Mouse (Mus musculus): ENCODE data around the gene D5Ertd579e.

D5Ertd579e gene

GRCm38 (mm10) chr5:36695461-36696231, at the start of gene D5Ertd579e:
Gene D5Ertd579e, minus strand, starts transcription at chr5:36696024.
- peak; percentile 92 for DNase-seq (ENCODE audit: low spot score)

DNA sequence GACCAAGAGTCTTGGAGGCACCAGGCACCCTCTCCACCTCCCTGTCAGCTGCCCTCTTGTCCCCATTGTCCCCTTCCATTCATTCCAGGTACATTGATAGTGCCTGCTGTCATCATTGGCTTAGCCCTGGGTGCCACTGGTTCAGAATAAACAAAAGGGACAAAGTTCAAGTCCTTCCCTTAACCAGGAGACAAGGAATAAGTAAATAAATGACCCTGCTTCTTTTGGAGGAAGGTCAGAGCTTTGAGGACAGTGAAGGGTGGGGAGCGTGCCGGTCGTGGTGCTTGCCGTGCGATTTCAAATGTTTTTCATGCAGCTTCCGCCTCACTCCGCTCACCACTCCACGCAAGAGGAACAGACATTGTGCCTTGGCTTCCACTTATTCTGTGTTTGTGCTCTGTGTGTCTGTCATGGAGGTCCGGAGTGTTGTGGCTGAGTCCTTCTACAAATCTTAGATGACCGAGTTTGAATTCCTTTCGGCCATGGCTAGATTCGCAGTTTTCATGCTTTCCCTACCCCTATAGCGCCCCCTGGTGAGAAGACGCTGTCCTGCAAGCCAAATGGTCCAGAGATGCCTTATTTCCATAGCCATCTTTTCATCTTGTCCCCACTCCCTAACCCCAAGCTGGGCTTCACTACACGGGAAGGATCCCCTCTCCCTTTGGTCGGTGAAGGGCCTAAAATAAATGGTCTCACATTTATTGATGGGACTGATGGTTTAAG, 46.5 kb upstream of the D5Ertd579e start:
- DNase-seq (ENCODE audit: low spot score): peak; percentile 87

- peak; percentile 55 for DNase-seq (ENCODE audit: low spot score)
These were observed 44.0 kb upstream of the D5Ertd579e start for GRCm38 (mm10) chr5:36739829-36740228.

GRCm38 (mm10) chr5:36738799-36739615, 43.2 kb upstream of the D5Ertd579e start:
- no peak for DNase-seq (ENCODE audit: low spot score)

GRCm38 (mm10) chr5:36737765-36738164, 41.9 kb upstream of the D5Ertd579e start:
- no peak for DNase-seq (ENCODE audit: low spot score)

- no peak for DNase-seq (ENCODE audit: low spot score)
These were observed 40.2 kb upstream of the D5Ertd579e start for GRCm38 (mm10) chr5:36736009-36736408.

- no peak for DNase-seq (ENCODE audit: low spot score)
These were observed 39.3 kb upstream of the D5Ertd579e start for GRCm38 (mm10) chr5:36735106-36735505.

DNA sequence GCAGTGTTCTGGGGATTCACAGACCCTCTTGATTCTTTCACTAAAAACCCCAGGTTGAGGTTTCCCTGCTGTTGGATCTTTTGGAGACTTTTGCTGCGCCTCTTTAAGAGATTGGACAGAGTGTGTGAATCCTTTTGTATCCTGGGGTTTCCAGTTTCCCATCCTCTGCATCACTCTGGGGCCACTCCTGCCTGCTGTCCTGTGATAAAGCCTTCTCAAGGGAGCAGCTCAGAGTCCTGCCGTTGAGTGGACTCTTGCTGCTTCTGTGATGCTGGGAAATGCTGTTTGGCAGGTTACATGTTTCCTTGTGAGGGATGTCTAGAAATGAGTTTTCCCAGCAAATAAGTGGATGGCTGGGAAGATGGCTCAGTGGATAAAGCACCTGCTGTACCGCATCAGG, 37.6 kb upstream of the D5Ertd579e start:
- DNase-seq (ENCODE audit: low spot score): no peak

GRCm38 (mm10) chr5:36731901-36732652, 36.3 kb upstream of the D5Ertd579e start:
- DNase-seq (ENCODE audit: low spot score): no peak

- no peak for DNase-seq (ENCODE audit: low spot score)
These were observed 34.9 kb upstream of the D5Ertd579e start for GRCm38 (mm10) chr5:36730689-36731088.

DNA sequence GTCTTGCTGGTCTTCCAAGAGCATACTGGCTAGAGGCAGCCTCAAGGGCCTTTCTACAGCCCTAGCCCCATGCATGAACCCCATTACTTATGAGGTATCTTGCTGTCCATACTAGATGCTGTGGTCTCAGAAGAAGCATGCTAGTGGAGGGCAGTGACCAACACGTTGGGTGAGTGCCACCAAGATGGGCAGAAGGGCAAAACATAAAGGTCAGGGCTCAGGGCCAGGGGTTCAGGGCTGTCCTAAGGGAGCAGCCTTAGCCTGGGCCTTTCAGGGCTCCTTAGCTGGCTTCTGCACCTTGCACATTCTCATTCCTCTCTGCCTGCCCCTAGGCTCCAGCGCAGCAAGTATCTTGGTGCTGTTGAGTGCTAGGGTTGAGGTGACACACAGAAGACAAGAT, 34.1 kb upstream of the D5Ertd579e start:
- no peak for DNase-seq (ENCODE audit: low spot score)

DNA sequence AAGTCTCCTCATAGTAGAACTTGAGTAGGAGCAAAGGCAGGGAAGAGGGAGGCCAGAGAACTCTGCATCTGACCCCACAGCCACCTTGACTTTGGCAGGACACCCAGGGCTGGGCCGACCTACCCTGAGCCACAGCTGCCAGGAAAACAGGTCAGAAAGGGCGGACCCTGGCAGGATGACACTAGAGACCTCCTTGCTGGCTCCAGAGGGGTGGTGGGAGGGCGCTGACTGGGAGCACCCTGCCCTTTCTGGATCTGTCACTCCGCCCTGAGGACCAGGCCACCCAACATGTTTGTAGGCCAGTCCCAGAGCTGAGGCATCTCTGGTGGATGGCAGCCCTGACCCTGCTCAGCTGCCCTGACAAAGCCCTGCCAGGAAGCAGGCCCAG, 33.3 kb upstream of the D5Ertd579e start:
- no peak for DNase-seq (ENCODE audit: low spot score)

DNA sequence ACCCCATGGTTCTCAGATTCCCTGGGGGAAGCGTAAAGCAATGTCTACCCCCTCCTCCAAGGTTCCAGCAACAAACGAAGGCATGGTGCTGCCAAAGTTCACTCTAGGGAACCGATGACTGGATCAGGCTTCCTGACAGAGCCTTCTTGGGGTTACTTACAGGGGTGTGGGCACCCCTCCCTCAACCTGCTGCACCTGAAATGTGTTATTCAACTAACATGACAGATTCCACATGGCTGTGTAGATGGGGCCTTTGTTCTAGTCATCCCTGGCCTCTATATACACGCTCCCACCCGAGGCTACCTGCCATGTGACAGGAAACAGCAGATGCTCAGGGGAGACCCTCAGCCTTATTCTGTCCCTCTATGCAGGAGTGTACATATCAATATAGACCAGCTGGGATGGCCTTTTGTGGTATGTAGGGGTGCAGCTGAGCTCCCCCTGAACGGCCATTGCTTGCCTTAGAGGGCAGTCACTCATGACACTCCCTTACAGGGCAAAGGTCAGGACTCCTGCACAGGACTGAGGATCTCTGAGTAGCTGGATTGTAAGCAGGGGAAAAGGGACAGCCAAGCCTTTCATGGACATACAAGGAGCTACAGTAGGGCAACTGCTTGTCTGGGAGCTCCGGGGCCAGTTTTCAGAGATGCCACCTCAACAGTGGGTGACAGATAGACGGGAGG, 32.7 kb upstream of the D5Ertd579e start:
- DNase-seq (ENCODE audit: low spot score): no peak

- DNase-seq (ENCODE audit: low spot score): no peak
These were observed 32.0 kb upstream of the D5Ertd579e start for GRCm38 (mm10) chr5:36727776-36728175.

DNA sequence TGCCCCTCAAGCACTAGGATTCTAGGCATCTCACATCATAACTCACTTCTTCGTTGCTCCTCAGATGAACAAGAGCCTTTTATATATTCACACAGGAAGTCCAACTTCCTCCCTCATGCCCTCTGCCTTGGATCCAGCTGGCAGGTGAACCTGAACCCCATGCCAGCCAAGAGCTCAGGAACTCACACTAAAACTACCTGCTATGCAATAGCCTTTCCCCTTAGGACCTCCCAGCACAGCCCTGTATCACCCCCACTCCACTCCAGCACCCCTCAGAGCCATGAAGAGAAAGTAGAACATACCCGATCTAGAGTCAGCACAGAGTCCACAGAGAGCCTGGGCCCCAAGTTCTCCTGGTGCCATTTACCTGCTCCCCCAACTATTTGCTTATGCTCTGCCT, 31.3 kb upstream of the D5Ertd579e start:
- no peak for DNase-seq (ENCODE audit: low spot score)

DNA sequence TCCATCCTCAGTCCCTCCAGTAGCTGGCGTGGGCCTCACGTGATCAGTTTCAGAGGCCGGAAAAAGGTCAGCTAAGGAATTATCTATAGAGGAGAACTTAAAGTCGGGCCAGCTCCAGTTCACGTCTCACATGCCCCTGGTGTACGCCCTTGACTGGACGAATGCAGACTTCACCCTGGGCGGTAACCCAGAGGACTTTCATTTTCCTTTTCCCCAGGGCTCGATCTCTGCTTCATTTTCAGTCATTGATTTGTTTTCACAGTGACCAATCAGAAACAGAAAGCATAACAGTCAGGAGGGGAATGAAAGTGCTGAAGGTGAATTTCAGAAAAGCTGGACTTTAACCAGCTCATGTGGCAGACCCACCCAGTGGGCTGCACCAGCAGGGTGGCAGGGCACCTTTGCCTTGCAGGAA, 30.6 kb upstream of the D5Ertd579e start:
- no peak for DNase-seq (ENCODE audit: low spot score)

GRCm38 (mm10) chr5:36725861-36726260, 30.0 kb upstream of the D5Ertd579e start:
- no peak for DNase-seq (ENCODE audit: low spot score)

- no peak for DNase-seq (ENCODE audit: low spot score)
These were observed 28.4 kb upstream of the D5Ertd579e start for GRCm38 (mm10) chr5:36724274-36724673.

DNA sequence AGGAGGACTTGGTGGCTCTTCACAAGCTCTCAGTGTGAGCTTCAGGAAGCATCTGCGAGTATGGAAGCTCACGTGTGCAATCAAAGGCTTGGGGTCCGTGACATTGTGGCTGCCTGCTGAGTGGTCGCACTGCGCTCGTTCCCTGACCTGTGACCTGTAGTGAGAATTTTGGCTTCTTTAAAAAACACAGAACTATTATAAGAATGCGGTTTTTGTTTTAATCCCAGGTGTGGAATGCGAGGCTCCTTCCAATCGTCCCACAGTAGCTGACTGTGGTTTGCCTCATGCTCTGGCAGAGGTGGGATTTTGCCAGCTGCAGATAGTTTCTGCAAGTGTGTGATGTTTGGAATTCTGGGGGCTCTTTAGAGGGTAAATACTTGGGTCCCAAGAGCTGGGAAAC, 27.5 kb upstream of the D5Ertd579e start:
- DNase-seq (ENCODE audit: low spot score): no peak

GRCm38 (mm10) chr5:36722415-36722856, 26.6 kb upstream of the D5Ertd579e start:
- no peak for DNase-seq (ENCODE audit: low spot score)

DNA sequence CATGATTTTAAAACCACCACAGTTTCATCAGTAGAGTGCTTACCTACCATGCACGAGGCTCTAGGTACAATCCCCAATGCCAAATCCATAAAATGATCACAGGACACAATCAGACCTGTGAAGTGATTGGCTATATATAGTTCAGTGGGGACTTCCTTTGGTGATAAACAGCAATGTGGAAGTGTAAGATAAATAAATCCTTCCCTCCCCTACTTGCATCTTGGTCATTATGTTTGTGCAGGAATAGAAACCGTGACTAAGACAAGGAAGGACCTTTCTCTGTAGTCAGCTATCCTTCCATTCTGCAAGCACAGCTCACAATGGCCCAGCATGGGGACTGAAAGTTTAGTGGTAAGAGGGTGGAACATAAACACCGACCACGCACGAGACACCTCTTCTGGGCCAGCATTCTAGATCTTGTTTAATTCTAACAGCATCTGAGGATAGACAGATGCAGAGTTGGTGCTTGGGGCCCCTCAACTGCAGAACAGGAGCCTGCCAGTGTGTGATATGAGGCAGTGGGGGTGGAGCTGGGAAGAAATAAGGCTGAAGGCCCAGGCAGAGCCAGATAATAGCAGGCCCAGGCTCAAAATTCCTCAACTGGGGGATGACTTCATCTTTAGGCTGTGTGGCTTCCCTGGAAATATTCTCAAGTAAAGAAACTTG, 25.0 kb upstream of the D5Ertd579e start:
- DNase-seq (ENCODE audit: low spot score): no peak
